ENCODE assay signal across 20 mouse cellular contexts in genomic region chr5:5551110-5551509, GRCm38 (mm10). TPM values are rescaled to one million over a fixed set of nuclear protein-coding genes. Genes with fewer than 3 reads are reported as not detected.
"Had no signal": no experiment of that assay in that cellular context is flagged by ENCODE, and none has a peak within 500 bp of the region (broad histone marks: within the 10 kb centered on the region; RNA-seq: fewer than 3 reads in every experiment).

No protein-coding gene starts in this region.

- H3K4me1 ChIP-seq: liver, embryonic 15.5 days; lung, embryonic 15.5 days; megakaryocyte, embryonic 14.5 days; midbrain, embryonic 12.5 days; neural tube, embryonic 13.5 days; neural tube, embryonic 15.5 days; stomach, embryonic 15.5 days had no signal

- H3K4me3 ChIP-seq: liver, embryonic 15.5 days; lung, embryonic 15.5 days; megakaryocyte, embryonic 14.5 days; midbrain, embryonic 12.5 days; myocyte; neural tube, embryonic 13.5 days; neural tube, embryonic 15.5 days; stomach, embryonic 15.5 days had no signal

- ATAC-seq: liver, postnatal 0 days; lung, postnatal 0 days; midbrain, embryonic 16.5 days had no signal

- H3K9me3 ChIP-seq: liver, embryonic 15.5 days; lung, embryonic 15.5 days; megakaryocyte, embryonic 14.5 days; neural tube, embryonic 13.5 days; neural tube, embryonic 15.5 days; stomach, embryonic 15.5 days had no signal

- H3K27me3 ChIP-seq: liver, embryonic 15.5 days; lung, embryonic 15.5 days; megakaryocyte, embryonic 14.5 days; midbrain, embryonic 12.5 days; neural tube, embryonic 13.5 days; neural tube, embryonic 15.5 days; stomach, embryonic 15.5 days had no signal

- DNase-seq: liver, postnatal 0 days; lung, adult 2 months; lung, postnatal 14 days; lung, postnatal 4 days; midbrain, embryonic 14.5 days; right cerebral cortex, postnatal 14 days; thymus, adult 2 months; thymus, postnatal 25 days; thymus, postnatal 4 days had no signal

- H3K9ac ChIP-seq: liver, embryonic 15.5 days; liver, postnatal 0 days; lung, embryonic 15.5 days; midbrain, embryonic 12.5 days; neural tube, embryonic 13.5 days; neural tube, embryonic 15.5 days; stomach, embryonic 15.5 days had no signal

- H3K27ac ChIP-seq: liver, embryonic 15.5 days; lung, embryonic 15.5 days; midbrain, embryonic 12.5 days; neural tube, embryonic 13.5 days; neural tube, embryonic 15.5 days; stomach, embryonic 15.5 days; stomach, postnatal 0 days had no signal

RNA-seq across cellular contexts. Expression of gene Gm8773, which starts 22.5 kb away (rescaled TPM):
- polyA plus RNA-seq: liver, postnatal 0 days had no signal
